Mouse (Mus musculus) right cerebral cortex, postnatal 25 days (tissue): ENCODE results near the gene Mapre3.

Experiments used
- DNase-seq: peaks from one replicate; pipeline ENCODE4 v3.0.0; 2022

The Mapre3 gene

GRCm38 (mm10) chr5:30886731-30887130 lies 72.3 kb downstream of the Mapre3 start:
- no peak for DNase-seq

- DNase-seq: peak; percentile 55
Observed at GRCm38 (mm10) chr5:30887331-30887761, 72.9 kb downstream of the Mapre3 start.

- DNase-seq: peak; percentile 90
Observed at GRCm38 (mm10) chr5:30887858-30888336, 73.5 kb downstream of the Mapre3 start.

- DNase-seq: peak; percentile 96
Observed at GRCm38 (mm10) chr5:30888337-30889087, 74.1 kb downstream of the Mapre3 start, which contains the start of gene Agbl5. Gene Agbl5, plus strand, starts transcription at chr5:30888694.

- DNase-seq: no peak
Observed at GRCm38 (mm10) chr5:30889088-30889754, 74.8 kb downstream of the Mapre3 start.

- DNase-seq: no peak
Observed at GRCm38 (mm10) chr5:30890375-30890774, 75.9 kb downstream of the Mapre3 start.

- DNase-seq: no peak
Observed at GRCm38 (mm10) chr5:30901860-30902259, 87.4 kb downstream of the Mapre3 start.

GRCm38 (mm10) chr5:30907413-30908059 lies 93.1 kb downstream of the Mapre3 start, which contains the start of gene Ost4:
Gene Ost4, minus strand, starts transcription at chr5:30907788.
- peak; percentile 96 for DNase-seq

GRCm38 (mm10) chr5:30908426-30909299 lies 94.2 kb downstream of the Mapre3 start:
- DNase-seq: no peak

GRCm38 (mm10) chr5:30909300-30909659 lies 94.8 kb downstream of the Mapre3 start:
- DNase-seq: no peak

- DNase-seq: no peak
Observed at GRCm38 (mm10) chr5:30909863-30910262, 95.4 kb downstream of the Mapre3 start.

- no peak for DNase-seq
Observed at GRCm38 (mm10) chr5:30910481-30910880, 96.0 kb downstream of the Mapre3 start.

GRCm38 (mm10) chr5:30912156-30912555 lies 97.7 kb downstream of the Mapre3 start:
- DNase-seq: no peak

GRCm38 (mm10) chr5:30913060-30913841 lies 98.8 kb downstream of the Mapre3 start, which contains the start of gene Emilin1:
Gene Emilin1, plus strand, starts transcription at chr5:30913402.
- DNase-seq: no peak

- DNase-seq: no peak
Observed at GRCm38 (mm10) chr5:30914101-30914635, 99.7 kb downstream of the Mapre3 start.

- DNase-seq: no peak
Observed at GRCm38 (mm10) chr5:30914849-30915248, 100.4 kb downstream of the Mapre3 start.

- DNase-seq: no peak
Observed at GRCm38 (mm10) chr5:30915456-30915855, 101.0 kb downstream of the Mapre3 start.
